Mouse (Mus musculus): ENCODE results near the gene Bcr.

DNA sequence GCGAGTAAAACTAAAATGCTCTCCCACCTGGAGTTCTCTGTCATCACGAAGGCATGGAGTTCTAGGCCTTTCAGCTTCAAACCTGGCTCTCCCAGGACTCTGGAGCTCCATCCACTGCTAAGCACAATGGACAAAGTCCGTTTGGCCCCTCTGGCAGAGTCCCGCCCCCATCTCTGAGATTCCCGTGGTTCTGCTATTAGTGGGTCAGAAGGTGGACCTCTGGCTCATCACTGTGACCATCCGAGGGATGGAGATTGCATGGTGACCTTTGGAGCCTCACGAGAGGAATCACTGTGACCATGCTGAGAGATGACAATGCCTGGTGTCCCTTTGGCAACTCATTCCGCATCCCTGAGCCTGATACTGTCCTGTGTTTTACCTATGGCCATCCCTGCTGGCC, 7.5 kb upstream of the Bcr start:
- TF ChIP-seq GATA1 (IDR thresholded peaks at IDR 0.05; ENCODE audit: borderline replicate concordance, low read length): no peak
- TF ChIP-seq FLI1 (IDR thresholded peaks at IDR 0.05; ENCODE audit: low read length): no peak
